Mouse (Mus musculus) liver, postnatal 0 days (tissue): ENCODE results near the gene Il15ra. TPM values are rescaled to one million over a fixed set of nuclear protein-coding genes. Genes with fewer than 3 reads are reported as not detected.

ENCODE experiments used
- ATAC-seq: fragments of 200-750 bp; cut with Nextera tagmentation; 2 replicates; pipeline ENCODE4 v1.8.0; 2017; ENCODE audit warnings: mild to moderate bottlenecking, moderate library complexity
- DNase-seq: peaks from one replicate; pipeline ENCODE4 v3.0.0-alpha.2; 2016
- H3K27ac ChIP-seq: fragments of 300-500 bp; sonication (generic); 2 replicates; pipeline ENCODE4 v1.5.1; 2014; ENCODE audit warnings: antibody characterized with exemption, moderate library complexity, mild to moderate bottlenecking, low read depth
- H3K27me3 ChIP-seq: fragments of 300-500 bp; sonication (generic); 2 replicates; pipeline ENCODE4 v1.6.1; 2014; ENCODE audit warnings: low read length, control low read depth, mixed read lengths; ENCODE audit not compliant: insufficient read depth
- H3K36me3 ChIP-seq: fragments of 300-500 bp; sonication (generic); replicated peaks from 2 replicates; pipeline ENCODE4 v1.6.1; 2014; ENCODE audit warnings: mild to moderate bottlenecking, control low read depth, low read length, moderate library complexity, mixed read lengths; ENCODE audit not compliant: insufficient read depth
- H3K4me1 ChIP-seq: fragments of 300-500 bp; sonication (generic); 2 replicates; pipeline ENCODE4 v1.6.1; 2014; ENCODE audit warnings: antibody characterized with exemption, mild to moderate bottlenecking, control low read depth; ENCODE audit not compliant: insufficient read depth
- H3K4me2 ChIP-seq: fragments of 300-500 bp; sonication (generic); 2 replicates; pipeline ENCODE4 v1.6.1; 2014; ENCODE audit warnings: low read depth, mild to moderate bottlenecking, low read length, moderate library complexity, mixed read lengths
- H3K4me3 ChIP-seq: fragments of 300-500 bp; sonication (generic); 2 replicates; pipeline ENCODE4 v1.5.1; 2014; ENCODE audit warnings: low read depth, low read length
- H3K9ac ChIP-seq: fragments of 300-500 bp; sonication (generic); replicated peaks from 2 replicates; pipeline ENCODE4 v1.6.1; 2014; ENCODE audit warnings: mild to moderate bottlenecking, moderate library complexity
- H3K9me3 ChIP-seq: fragments of 300-500 bp; sonication (generic); 2 replicates; pipeline ENCODE4 v1.6.1; 2016; ENCODE audit warnings: mild to moderate bottlenecking, control low read depth, low read length, mixed read lengths
- CTCF ChIP-seq: sonication (generic); IDR thresholded peaks from 2 replicates; pipeline ENCODE4 v1.5.1; 2016; ENCODE audit warnings: antibody characterized with exemption, low read depth
- EP300 ChIP-seq: IDR thresholded peaks from 2 replicates; pipeline ENCODE4 v1.6.1; 2016; ENCODE audit warnings: antibody characterized with exemption, low read depth, mild to moderate bottlenecking
- WGBS: fragments of 180-500 bp; shearing (Covaris S2); extraction: QIAGEN DNeasy Blood & Tissue Kit; methylation state at CpG from one replicate; pipeline ENCODE4 v1.1.7; 2014; ENCODE audit not compliant: insufficient replicate concordance; 5-methylcytosine and 5-hydroxymethylcytosine counted together
- polyA plus RNA-seq: library from polyadenylated mRNA; unstranded; fragments of >200 nt; fragmentation: Nextera tagmentation; extraction: Ambion mirVana; gene quantifications from 2 replicates; pipeline ENCODE4 v1.2.1, GENCODE M21; 2015

Gene Il15ra
- polyA plus RNA-seq, 1 experiment from 2014 or later, result 31.1 TPM

DNA sequence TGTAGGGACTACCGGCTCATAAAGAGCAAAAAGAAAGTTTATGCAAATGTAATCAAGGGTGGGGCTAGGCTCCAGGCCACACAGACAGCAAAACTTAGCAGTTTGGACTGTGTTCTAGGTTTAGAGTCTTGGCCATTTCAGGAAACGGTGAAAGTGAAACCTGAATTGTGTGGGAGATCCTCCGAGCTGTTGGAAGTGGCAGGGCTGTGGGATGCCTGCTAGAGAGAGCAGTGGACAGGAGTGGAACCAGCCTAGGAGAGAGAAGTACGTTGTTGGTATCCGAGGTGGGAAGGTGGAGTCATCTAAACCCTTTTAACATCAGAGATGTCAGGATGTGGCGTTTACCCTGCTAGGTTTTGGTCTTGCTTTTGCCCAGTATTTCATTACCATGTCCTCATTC, 30.8 kb downstream of the Il15ra start:
- Histone ChIP-seq H3K36me3 (peaks cover 8% of the 10 kb centered on the region; the same call in 1 of the 2 replicates), H3K4me3 (no peak overlapping the region), H3K9me3 (no peaks in the 10 kb centered on the region), H3K27me3 (no peaks in the 10 kb centered on the region), H3K4me1 (no peaks in the 10 kb centered on the region), H3K27ac (no peak overlapping the region), H3K4me2 (no peak overlapping the region), H3K9ac (no peak overlapping the region)
- DNase-seq (no peak), ATAC-seq (no peak)
- 72% methylated on average over 6 of the region's 6 CpGs for WGBS
- no peak for TF ChIP-seq CTCF
- no peak for TF ChIP-seq EP300

DNA sequence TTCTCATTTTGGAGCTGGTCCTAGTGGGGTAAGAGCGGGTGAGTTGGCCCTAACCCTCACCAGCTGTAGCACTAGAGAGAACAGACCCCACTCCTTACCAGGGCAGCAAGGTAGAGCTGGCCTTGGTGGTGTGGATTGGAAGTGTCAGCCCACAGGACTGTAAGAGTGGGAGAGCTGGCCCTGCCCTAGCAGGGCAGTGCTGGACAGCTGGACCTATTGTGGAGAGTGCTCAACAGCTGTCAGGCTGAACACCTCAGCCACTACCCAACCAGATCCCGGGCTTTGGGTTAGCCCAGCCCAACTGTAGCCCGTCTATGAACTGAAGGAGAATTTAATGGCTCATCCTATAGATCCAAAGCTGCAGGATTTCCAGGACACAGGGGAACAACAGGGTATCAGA, 33.7 kb downstream of the Il15ra start:
- ATAC-seq (no peak), DNase-seq (no peak)
- no peak overlapping the region for H3K4me2 ChIP-seq
- peaks cover 30% of the 10 kb centered on the region for H3K36me3 ChIP-seq
- no peaks in the 10 kb centered on the region for H3K9me3 ChIP-seq
- H3K27ac ChIP-seq, result no peak overlapping the region
- no peak overlapping the region for H3K9ac ChIP-seq
- TF ChIP-seq CTCF (no peak), EP300 (no peak)
- H3K4me1 ChIP-seq, result no peaks in the 10 kb centered on the region
- no peaks in the 10 kb centered on the region for H3K27me3 ChIP-seq
- no peak overlapping the region for H3K4me3 ChIP-seq
- WGBS, result 84% methylated on average over 3 of the region's 3 CpGs

DNA sequence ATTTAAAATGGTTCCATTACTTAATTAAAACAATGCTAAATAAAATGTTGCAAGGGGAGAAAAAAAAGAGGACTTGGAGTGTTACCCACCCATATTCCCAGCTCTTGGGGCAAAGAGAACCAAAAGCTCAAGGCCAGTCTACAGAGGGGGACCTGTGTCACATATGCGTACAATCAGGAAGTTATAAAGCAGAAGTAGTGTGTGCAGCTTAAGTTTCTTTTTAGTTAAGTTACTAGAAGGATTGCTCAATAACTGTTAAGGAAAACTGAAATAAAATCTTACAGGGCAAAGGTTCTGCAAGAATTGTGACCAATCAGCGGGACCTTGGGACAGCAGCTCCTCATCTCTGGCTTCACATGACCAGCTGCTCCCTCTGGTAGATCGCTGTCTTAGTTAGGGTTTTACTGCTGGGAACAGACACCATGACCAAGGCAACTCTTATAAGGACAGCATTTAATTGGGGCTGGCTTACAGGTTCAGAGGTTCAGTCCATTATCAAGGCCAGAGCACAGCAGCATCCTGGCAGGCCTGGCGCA, 34.5 kb downstream of the Il15ra start:
- 79% methylated on average over 4 of the region's 4 CpGs for WGBS

DNA sequence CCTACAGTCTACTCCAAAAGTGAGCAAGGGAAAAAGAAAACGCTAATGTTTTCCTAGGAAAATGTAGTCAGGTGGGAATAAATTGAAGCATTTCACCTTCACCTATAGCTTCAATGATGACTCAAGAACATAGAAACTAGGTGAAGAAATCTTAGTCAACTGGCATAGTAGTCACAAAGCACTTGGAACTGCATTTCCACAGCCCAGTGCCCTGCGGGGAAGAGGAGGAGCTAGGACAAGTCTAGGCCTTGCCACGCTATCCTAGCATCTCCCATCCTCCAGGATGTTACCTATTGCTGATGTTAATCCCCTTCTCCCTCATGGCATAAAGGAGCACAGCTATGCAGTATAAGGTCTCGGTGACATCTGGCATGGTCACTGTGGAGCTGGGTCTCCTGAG, 57.5 kb downstream of the Il15ra start:
- Histone ChIP-seq H3K9me3 (no peaks in the 10 kb centered on the region), H3K4me1 (no peaks in the 10 kb centered on the region), H3K9ac (no peak overlapping the region), H3K36me3 (peaks cover 81% of the 10 kb centered on the region), H3K4me3 (no peak overlapping the region), H3K4me2 (no peak overlapping the region), H3K27ac (no peak overlapping the region), H3K27me3 (no peaks in the 10 kb centered on the region)
- 82% methylated on average over 4 of the region's 4 CpGs for WGBS
- no peak for ATAC-seq
- DNase-seq, result no peak
- no peak for TF ChIP-seq CTCF
- no peak for TF ChIP-seq EP300

More for the DNA sequence above, 34.5 kb downstream of the Il15ra start:
- DNase-seq (no peak), ATAC-seq (peak; percentile 71)
- peaks cover 34% of the 10 kb centered on the region for H3K36me3 ChIP-seq
- H3K27ac ChIP-seq, result peak overlapping the region; percentile 45; the same call in 1 of the 2 replicates
- H3K27me3 ChIP-seq, result no peaks in the 10 kb centered on the region
- H3K9me3 ChIP-seq, result no peaks in the 10 kb centered on the region
- H3K4me3 ChIP-seq, result no peak overlapping the region
- H3K4me2 ChIP-seq, result no peak overlapping the region
- no peak overlapping the region for H3K9ac ChIP-seq
- no peaks in the 10 kb centered on the region for H3K4me1 ChIP-seq
- TF ChIP-seq CTCF, result no peak
- TF ChIP-seq EP300, result no peak

DNA sequence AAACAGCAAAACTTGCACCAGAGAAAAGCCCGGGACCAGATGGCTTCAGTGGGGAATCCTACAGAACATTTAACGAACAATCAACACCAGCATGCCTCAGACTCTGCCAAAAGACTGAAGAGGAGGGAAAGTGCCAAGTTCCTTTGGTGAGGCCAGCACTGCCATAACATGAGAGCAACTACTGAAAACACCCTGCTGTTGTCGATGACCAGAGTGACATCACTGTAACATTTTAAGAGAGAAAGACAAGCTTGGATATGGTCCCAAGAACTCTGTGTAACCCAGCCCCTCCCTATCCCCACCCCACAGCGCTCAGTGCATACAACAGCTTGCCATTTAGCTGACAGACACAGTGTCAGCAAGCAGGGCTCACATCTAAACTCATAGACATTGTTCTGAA, 60.6 kb downstream of the Il15ra start:
- Histone ChIP-seq H3K9me3 (no peaks in the 10 kb centered on the region), H3K4me1 (no peaks in the 10 kb centered on the region), H3K27ac (no peak overlapping the region), H3K4me2 (no peak overlapping the region), H3K36me3 (peaks cover 57% of the 10 kb centered on the region), H3K27me3 (no peaks in the 10 kb centered on the region), H3K4me3 (no peak overlapping the region), H3K9ac (no peak overlapping the region)
- DNase-seq (no peak), ATAC-seq (no peak)
- TF ChIP-seq CTCF (no peak), EP300 (no peak)
- WGBS, result 69% methylated on average over 4 of the region's 4 CpGs

DNA sequence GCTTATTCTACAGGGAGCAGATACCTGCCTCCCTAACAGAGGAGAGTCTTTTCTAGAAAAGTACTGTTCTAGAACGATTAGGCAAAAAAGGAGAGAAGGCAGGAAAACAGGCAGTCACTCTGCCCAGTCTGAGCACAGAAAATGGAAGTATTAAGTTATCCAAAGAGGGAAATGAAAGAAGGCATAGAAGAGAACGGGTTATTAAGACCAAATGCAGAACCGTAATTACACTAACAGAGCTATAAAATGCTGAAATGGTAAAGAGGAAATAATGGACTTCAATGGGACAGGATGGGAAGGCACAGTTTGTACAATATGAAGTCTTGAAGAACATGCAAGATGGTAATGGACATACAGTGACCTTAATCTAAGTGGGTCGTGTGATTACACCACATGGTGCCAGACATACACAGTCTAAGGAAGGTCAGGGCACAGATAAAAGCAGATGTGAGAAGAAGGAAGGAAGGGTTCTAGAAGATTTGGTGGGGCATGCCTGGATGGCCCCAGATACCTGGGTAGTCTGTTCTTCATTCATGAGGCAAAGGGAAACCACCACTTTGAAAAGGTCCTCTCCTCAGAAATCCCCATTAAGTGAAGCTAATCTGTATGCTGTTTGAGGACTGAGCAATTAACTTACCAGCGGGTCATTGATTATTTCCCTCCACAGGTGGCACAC, 61.5 kb downstream of the Il15ra start:
- WGBS, result 66% methylated on average over 5 of the region's 5 CpGs
- H3K4me2 ChIP-seq, result no peak overlapping the region
- peaks cover 48% of the 10 kb centered on the region for H3K36me3 ChIP-seq
- ATAC-seq (peak; percentile 43), DNase-seq (no peak)
- no peak overlapping the region for H3K27ac ChIP-seq
- H3K9ac ChIP-seq, result no peak overlapping the region
- no peaks in the 10 kb centered on the region for H3K27me3 ChIP-seq
- H3K9me3 ChIP-seq, result no peaks in the 10 kb centered on the region
- TF ChIP-seq CTCF (no peak), EP300 (no peak)
- H3K4me1 ChIP-seq, result peaks cover 6% of the 10 kb centered on the region
- H3K4me3 ChIP-seq, result no peak overlapping the region
